Mouse (Mus musculus) midbrain, embryonic 11.5 days (tissue): ENCODE measurements at regions not wholly inside any gene's neighbourhood (a gene's known extent, or its start where the extent isn't known, plus 50 kb on each side); places are given as distances from the start of the nearest gene placed in this dataset.

Source experiments
- ATAC-seq: fragments of 200-750 bp; cut with Nextera tagmentation; 2 replicates; pipeline ENCODE4 v1.8.0; 2017; ENCODE audit warnings: moderate TSS enrichment, moderate library complexity; ENCODE audit not compliant: low FRiP score
- DNase-seq: peaks from one replicate; pipeline ENCODE4 v3.0.0; 2015; ENCODE audit warnings: low spot score; ENCODE audit errors: missing footprints
- H3K27ac ChIP-seq: fragments of 300-500 bp; sonication (generic); 2 replicates; pipeline ENCODE4 v1.5.1; 2014; ENCODE audit warnings: low read depth, low read length
- H3K27me3 ChIP-seq: fragments of 300-500 bp; sonication (generic); 2 replicates; pipeline ENCODE4 v1.6.1; 2014; ENCODE audit warnings: mild to moderate bottlenecking, low read length, moderate library complexity, mixed read lengths; ENCODE audit not compliant: control insufficient read depth, insufficient read depth
- H3K36me3 ChIP-seq: fragments of 300-500 bp; sonication (generic); 2 replicates; pipeline ENCODE4 v1.6.1; 2014; ENCODE audit warnings: mild to moderate bottlenecking, low read length, moderate library complexity, mixed read lengths; ENCODE audit not compliant: control insufficient read depth, insufficient read depth
- H3K4me1 ChIP-seq: fragments of 300-500 bp; sonication (generic); 2 replicates; pipeline ENCODE4 v1.6.1; 2014; ENCODE audit warnings: low read length; ENCODE audit not compliant: control insufficient read depth, insufficient read depth
- H3K4me2 ChIP-seq: fragments of 300-500 bp; sonication (generic); 2 replicates; pipeline ENCODE4 v1.6.1; 2014; ENCODE audit warnings: mild to moderate bottlenecking, moderate library complexity
- H3K4me3 ChIP-seq: fragments of 300-500 bp; sonication (generic); 2 replicates; pipeline ENCODE4 v1.5.1; 2014; ENCODE audit warnings: low read depth, low read length
- H3K9ac ChIP-seq: fragments of 300-500 bp; sonication (generic); 2 replicates; pipeline ENCODE4 v1.6.1; 2014; ENCODE audit warnings: low read length
- H3K9me3 ChIP-seq: fragments of 300-500 bp; sonication (generic); 2 replicates; pipeline ENCODE4 v1.6.1; 2016; ENCODE audit warnings: low read length; ENCODE audit not compliant: control insufficient read depth
- WGBS: fragments of 180-500 bp; shearing (Covaris S2); extraction: QIAGEN DNeasy Blood & Tissue Kit; methylation state at CpG from one replicate; pipeline ENCODE4 v1.1.7; 2014; 5-methylcytosine and 5-hydroxymethylcytosine counted together

DNA sequence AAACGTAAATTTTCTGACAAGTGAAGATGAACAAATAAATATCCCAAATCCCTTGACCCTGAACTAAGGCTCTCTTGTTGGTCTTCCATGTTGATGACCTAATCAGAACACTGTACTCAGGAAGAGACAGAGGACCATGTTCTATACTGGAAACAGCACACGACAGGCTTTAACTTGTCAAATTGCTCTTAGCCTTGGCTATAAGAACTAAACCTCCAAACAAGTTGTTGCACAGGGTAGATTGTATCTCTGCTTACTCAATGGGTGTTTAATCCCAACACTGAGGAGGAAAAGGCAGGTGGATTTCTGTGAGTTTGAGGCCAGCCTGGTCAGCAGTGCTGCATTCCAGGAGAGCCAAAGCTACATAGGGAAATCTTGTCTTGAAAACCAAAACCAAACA is 265.5 kb downstream of the Gja1 start:
- H3K27me3 ChIP-seq, result no peaks in the 10 kb centered on the region
- H3K9ac ChIP-seq, result no peak overlapping the region
- DNase-seq (no peak), ATAC-seq (no peak)
- no peak overlapping the region for H3K4me2 ChIP-seq
- 87% methylated on average over 2 of the region's 2 CpGs for whole genome bisulfite sequencing
- no peaks in the 10 kb centered on the region for H3K9me3 ChIP-seq
- H3K27ac ChIP-seq, result no peak overlapping the region
- H3K36me3 ChIP-seq, result no peaks in the 10 kb centered on the region
- no peaks in the 10 kb centered on the region for H3K4me1 ChIP-seq
- no peak overlapping the region for H3K4me3 ChIP-seq

DNA sequence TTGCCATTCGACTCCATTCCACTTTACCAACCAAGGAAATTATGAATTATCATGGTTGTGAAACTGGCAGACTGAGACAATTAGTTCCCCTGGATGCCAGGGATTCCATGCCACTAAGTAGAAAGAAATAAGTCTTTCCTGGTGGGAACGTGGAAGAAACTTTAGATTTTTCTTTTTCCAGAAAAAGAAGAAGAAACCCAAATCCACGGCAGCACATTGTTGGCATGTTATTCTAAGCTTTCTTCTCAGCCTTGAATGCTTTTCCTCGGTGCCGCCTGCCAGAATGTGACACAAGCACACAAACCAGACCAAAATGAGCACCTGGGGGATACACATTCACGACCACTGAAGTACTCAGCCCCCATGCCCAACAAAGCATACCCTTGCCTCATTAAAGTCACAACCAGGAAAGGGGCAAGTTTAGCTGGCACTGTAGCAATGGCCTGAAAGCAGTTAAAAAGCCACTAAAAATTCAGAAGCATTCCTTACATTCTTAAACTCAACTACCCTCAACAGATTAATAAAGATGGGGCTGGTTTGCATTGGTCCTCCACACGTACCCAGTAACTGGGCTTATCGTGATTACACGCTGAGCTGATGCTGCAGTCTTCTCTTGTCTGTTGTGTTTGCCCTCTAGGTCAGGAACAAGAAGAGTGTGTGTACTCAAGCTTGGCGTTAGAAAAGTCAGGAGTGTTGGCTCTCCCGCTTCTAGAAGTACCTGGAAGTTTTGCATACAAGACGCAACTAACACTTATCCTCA is 266.4 kb downstream of the Gja1 start:
- Histone ChIP-seq H3K36me3 (no peaks in the 10 kb centered on the region), H3K27me3 (no peaks in the 10 kb centered on the region), H3K4me1 (no peaks in the 10 kb centered on the region), H3K4me2 (no peak overlapping the region), H3K9me3 (no peaks in the 10 kb centered on the region), H3K4me3 (no peak overlapping the region), H3K9ac (no peak overlapping the region), H3K27ac (no peak overlapping the region)
- ATAC-seq, result no peak
- 72% methylated on average over 12 of the region's 12 CpGs for WGBS
- DNase-seq, result no peak

DNA sequence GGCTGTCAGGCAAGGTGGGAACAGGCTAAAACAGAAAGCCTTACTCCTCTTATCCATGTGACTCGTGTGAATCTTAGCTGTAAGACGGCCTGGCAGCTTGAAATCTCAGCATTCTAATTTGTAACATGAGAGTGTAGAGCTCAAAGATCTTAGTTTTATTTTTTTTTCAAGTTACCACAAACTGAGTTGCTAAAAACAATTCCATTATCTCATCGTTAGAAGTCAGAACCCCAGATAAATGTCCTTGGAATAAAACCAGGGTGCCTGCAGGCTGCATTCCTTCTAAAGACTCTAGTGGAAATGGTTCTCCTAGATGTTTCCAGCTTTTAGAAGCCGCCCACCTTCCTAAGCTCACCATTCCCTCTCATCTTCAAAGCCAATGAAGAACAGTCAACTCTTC is 283.4 kb downstream of the Gja1 start:
- no peaks in the 10 kb centered on the region for H3K27me3 ChIP-seq

DNA sequence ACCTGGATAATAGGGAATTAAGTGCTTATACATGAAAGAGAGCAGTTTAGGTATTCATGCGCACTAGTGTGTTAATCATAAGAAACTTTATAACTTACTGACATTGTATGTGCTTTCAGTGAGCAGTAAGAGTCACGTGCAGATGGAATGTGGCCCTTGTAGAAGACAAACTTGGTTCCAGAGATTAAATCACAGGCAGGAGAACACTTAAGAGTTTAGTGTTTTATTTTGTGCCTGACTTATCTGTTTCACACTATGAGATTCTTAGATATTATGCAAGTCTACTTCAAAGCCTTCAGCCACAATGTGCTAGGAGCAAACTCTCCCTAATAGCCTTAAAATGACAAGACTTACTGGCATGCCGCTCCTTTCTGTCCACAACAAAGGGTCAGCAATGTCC is 296.8 kb downstream of the Gja1 start:
- ATAC-seq, result no peak

More for the DNA sequence above, 283.4 kb downstream of the Gja1 start:
- Histone ChIP-seq H3K4me3 (no peak overlapping the region), H3K4me1 (no peaks in the 10 kb centered on the region), H3K4me2 (no peak overlapping the region), H3K27ac (no peak overlapping the region), H3K36me3 (no peaks in the 10 kb centered on the region), H3K9me3 (no peaks in the 10 kb centered on the region), H3K9ac (no peak overlapping the region)
- DNase-seq (peak; percentile 69), ATAC-seq (no peak)
- 82% methylated on average over 4 of the region's 4 CpGs for WGBS

DNA sequence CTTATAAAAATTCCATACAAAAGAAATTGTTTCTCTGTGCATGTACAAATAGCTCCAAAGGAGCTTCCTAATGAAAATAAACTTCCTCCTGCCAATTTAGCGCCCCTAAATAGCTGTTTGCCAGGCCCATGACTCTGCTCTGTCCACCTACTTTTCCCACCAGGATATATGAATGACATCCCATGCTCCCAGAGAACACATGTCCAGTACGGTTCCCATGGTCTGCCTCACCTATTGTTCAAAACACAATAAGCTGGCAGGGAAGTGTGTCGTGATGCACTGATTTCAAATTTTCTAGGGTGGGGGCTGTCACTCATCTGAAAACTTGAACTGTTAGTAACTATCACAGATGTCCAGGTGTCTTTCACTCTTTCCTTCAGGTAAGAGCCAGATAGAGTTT is 305.8 kb downstream of the Gja1 start:
- no peak overlapping the region for H3K4me3 ChIP-seq
- H3K4me1 ChIP-seq, result no peaks in the 10 kb centered on the region
- H3K9me3 ChIP-seq, result no peaks in the 10 kb centered on the region
- no peaks in the 10 kb centered on the region for H3K27me3 ChIP-seq
- DNase-seq (no peak), ATAC-seq (no peak)
- WGBS, result 73% methylated on average over 3 of the region's 3 CpGs
- no peak overlapping the region for H3K4me2 ChIP-seq
- no peak overlapping the region for H3K9ac ChIP-seq
- no peaks in the 10 kb centered on the region for H3K36me3 ChIP-seq
- H3K27ac ChIP-seq, result no peak overlapping the region

More for the DNA sequence above, 296.8 kb downstream of the Gja1 start:
- no peak overlapping the region for H3K9ac ChIP-seq
- no peak overlapping the region for H3K4me3 ChIP-seq
- H3K4me1 ChIP-seq, result no peaks in the 10 kb centered on the region
- no peaks in the 10 kb centered on the region for H3K9me3 ChIP-seq
- DNase-seq, result peak; percentile 26
- no peak overlapping the region for H3K27ac ChIP-seq
- WGBS, result 73% methylated on average over 3 of the region's 3 CpGs
- H3K27me3 ChIP-seq, result no peaks in the 10 kb centered on the region
- H3K4me2 ChIP-seq, result no peak overlapping the region
- H3K36me3 ChIP-seq, result no peaks in the 10 kb centered on the region

DNA sequence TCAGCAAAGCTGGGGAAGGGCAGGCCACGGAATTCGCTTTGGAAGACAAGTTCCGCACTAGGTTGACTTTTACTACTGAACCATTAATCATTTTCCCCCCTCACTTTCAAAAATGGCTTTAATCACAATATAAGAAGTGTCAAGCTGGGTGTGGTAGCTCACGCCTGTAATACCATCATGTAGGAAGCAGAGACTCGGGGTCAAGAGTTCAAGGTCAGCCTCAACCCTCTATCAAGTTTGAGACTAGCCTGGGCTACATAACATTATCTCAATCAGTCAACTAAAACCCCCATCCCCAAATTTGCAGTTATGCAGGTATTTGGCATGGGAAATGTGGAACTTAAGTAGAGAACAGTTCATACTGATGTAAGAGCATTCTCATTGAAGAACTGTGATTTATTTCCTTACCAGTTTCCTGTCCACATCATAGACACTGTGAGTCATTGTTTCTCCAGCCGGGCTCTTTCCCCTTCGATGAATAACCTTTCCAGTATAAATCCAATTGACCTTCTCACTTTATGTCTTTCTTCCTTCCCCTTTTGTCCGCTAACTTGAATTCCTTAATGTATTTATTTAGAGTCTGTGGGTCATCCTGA is 308.6 kb downstream of the Gja1 start:
- H3K4me2 ChIP-seq, result no peak overlapping the region
- no peak for ATAC-seq
- H3K27me3 ChIP-seq, result no peaks in the 10 kb centered on the region
- no peak overlapping the region for H3K4me3 ChIP-seq
- WGBS, result 86% methylated on average over 8 of the region's 8 CpGs
- H3K9me3 ChIP-seq, result no peaks in the 10 kb centered on the region
- no peaks in the 10 kb centered on the region for H3K36me3 ChIP-seq
- no peaks in the 10 kb centered on the region for H3K4me1 ChIP-seq
- H3K27ac ChIP-seq, result no peak overlapping the region
- no peak for DNase-seq
- no peak overlapping the region for H3K9ac ChIP-seq

DNA sequence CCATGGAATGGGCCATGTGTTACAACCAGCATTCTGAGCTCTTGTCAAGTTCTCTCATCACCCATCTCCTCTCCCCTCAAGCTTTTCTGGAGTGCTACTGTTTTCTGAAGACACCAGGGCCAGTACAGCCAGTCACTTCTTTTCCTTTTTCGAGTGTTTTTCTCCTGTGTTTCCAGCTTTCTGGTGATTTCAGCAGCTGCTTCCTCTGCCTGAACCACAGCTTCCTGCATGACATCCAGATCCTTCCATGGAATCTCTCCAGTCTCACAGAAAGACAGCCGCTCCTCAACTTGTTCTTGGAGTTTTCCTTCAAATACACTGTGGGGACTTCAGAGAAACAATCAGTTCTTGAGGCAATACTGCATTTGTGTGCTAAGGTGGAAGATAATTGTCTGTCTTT is 314.3 kb downstream of the Gja1 start:
- DNase-seq (peak; percentile 82), ATAC-seq (no peak)
- H3K27me3 ChIP-seq, result no peaks in the 10 kb centered on the region
- H3K4me2 ChIP-seq, result no peak overlapping the region
- H3K27ac ChIP-seq, result no peak overlapping the region
- no peaks in the 10 kb centered on the region for H3K4me1 ChIP-seq
- no peak overlapping the region for H3K9ac ChIP-seq
- WGBS, result 90% methylated on average over 2 of the region's 2 CpGs
- H3K36me3 ChIP-seq, result no peaks in the 10 kb centered on the region
- no peaks in the 10 kb centered on the region for H3K9me3 ChIP-seq
- no peak overlapping the region for H3K4me3 ChIP-seq

DNA sequence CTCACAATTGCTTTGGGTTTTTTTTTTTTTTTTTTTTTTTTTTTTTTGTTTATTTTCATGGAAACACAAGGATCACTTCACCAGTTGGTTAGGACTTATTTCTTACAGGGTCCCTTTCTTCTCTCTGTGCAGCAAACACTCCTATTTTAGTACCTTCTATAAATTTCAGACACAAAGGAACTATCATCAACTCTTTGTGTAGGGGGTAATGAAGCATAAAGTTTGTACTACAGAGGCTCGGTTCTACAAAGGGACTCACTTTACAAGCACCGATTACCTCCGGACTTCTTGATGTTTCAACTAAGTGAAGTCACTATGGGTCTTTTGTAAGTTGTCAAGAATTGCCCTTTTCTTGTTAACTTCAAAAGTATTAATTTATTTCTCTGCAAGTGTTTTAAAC is 318.0 kb downstream of the Gja1 start:
- no peak overlapping the region for H3K27ac ChIP-seq
- DNase-seq (no peak), ATAC-seq (no peak)
- H3K9me3 ChIP-seq, result no peaks in the 10 kb centered on the region
- H3K9ac ChIP-seq, result no peak overlapping the region
- no peak overlapping the region for H3K4me2 ChIP-seq
- no peaks in the 10 kb centered on the region for H3K27me3 ChIP-seq
- 19% methylated on average over 3 of the region's 3 CpGs for WGBS
- H3K36me3 ChIP-seq, result no peaks in the 10 kb centered on the region
- no peaks in the 10 kb centered on the region for H3K4me1 ChIP-seq
- no peak overlapping the region for H3K4me3 ChIP-seq

DNA sequence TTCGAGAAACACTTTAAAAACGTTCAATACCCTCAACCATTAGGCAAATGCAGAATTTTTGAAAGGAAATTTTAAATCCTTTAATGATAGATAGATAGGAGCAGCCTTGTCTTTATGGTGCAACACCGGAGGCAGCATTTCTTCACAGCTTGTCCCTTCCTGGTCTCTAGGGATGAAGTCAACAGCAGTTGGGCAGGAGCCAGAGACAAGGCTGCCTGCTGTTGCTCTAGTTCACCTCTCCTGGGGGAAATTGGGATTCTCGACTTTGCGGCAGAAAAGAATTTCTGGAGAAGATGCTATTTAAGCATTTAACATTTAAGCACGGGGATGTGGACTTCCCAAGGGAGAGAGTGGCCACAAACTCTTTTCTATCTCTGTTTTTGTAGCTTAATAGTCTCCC is 323.0 kb downstream of the Gja1 start:
- Histone ChIP-seq H3K9me3 (no peaks in the 10 kb centered on the region), H3K36me3 (no peaks in the 10 kb centered on the region), H3K4me1 (no peaks in the 10 kb centered on the region), H3K27me3 (no peaks in the 10 kb centered on the region), H3K4me2 (no peak overlapping the region), H3K4me3 (no peak overlapping the region), H3K27ac (no peak overlapping the region), H3K9ac (no peak overlapping the region)
- DNase-seq (no peak), ATAC-seq (no peak)
- 76% methylated on average over 6 of the region's 6 CpGs for WGBS
